Mouse (Mus musculus): ENCODE measurements around the gene Hist1h2ac. TPM values are rescaled to one million over a fixed set of nuclear protein-coding genes. Genes with fewer than 3 reads are reported as not detected.

The Hist1h2ac gene
- polyA plus RNA-seq, 1 experiment from 2014 or later, result 1.4 TPM

Small RNA genes lying within 50 kb of the gene (microRNA-seq; reads per million reads assigned to microRNA genes)
- gene Gm44350, result not detected

Other genes starting within 250 kb of the Hist1h2ac start
- gene Btn1a1, start 218.0 kb downstream of the Hist1h2ac start, polyA plus RNA-seq (2014; fragmentation: Nextera tagmentation; extraction: Ambion mirVana), result 0.05 and 0.11 TPM in 2 replicates
- gene Btn2a2, start 195.1 kb downstream of the Hist1h2ac start, polyA plus RNA-seq (2014; fragmentation: Nextera tagmentation; extraction: Ambion mirVana), result 0.14 and 0.52 TPM in 2 replicates
- 6.5 and 6.9 TPM in 2 replicates for gene Hist1h4h, start 152.9 kb downstream of the Hist1h2ac start, polyA plus RNA-seq (2014; fragmentation: Nextera tagmentation; extraction: Ambion mirVana)
- 12.1 and 15.7 TPM in 2 replicates for gene Hist1h2af, start 150.0 kb downstream of the Hist1h2ac start, polyA plus RNA-seq (2014; fragmentation: Nextera tagmentation; extraction: Ambion mirVana)
- gene Hist1h3g, start 148.5 kb downstream of the Hist1h2ac start, polyA plus RNA-seq (2014; fragmentation: Nextera tagmentation; extraction: Ambion mirVana), result 6.1 and 8.1 TPM in 2 replicates
- 0.47 and 1.1 TPM in 2 replicates for gene Hist1h2bh, start 140.6 kb downstream of the Hist1h2ac start, polyA plus RNA-seq (2014; fragmentation: Nextera tagmentation; extraction: Ambion mirVana)
- gene Hist1h3f, start 139.9 kb downstream of the Hist1h2ac start, polyA plus RNA-seq (2014; fragmentation: Nextera tagmentation; extraction: Ambion mirVana), result 1.1 and 1.2 TPM in 2 replicates
- 1.3 and 1.4 TPM in 2 replicates for gene Hist1h4f, start 132.3 kb downstream of the Hist1h2ac start, polyA plus RNA-seq (2014; fragmentation: Nextera tagmentation; extraction: Ambion mirVana)
- gene Hist1h1d, start 130.7 kb downstream of the Hist1h2ac start, polyA plus RNA-seq (2014; fragmentation: Nextera tagmentation; extraction: Ambion mirVana), result 0.64 and 0.90 TPM in 2 replicates
- gene Hist1h3e, start 121.6 kb downstream of the Hist1h2ac start, polyA plus RNA-seq (2014; fragmentation: Nextera tagmentation; extraction: Ambion mirVana), result 9.3 and 9.7 TPM in 2 replicates
- 106 and 114 TPM in 2 replicates for gene Hist1h2ae, start 112.7 kb downstream of the Hist1h2ac start, polyA plus RNA-seq (2014; fragmentation: Nextera tagmentation; extraction: Ambion mirVana)
- gene Hist1h2bg, start 112.6 kb downstream of the Hist1h2ac start, polyA plus RNA-seq (2014; fragmentation: Nextera tagmentation; extraction: Ambion mirVana), result 6.1 and 7.6 TPM in 2 replicates
- 7.0 and 7.1 TPM in 2 replicates for gene Hist1h2bf, start 109.8 kb downstream of the Hist1h2ac start, polyA plus RNA-seq (2014; fragmentation: Nextera tagmentation; extraction: Ambion mirVana)
- 2.2 and 4.2 TPM in 2 replicates for gene Hist1h2ad, start 109.6 kb downstream of the Hist1h2ac start, polyA plus RNA-seq (2014; fragmentation: Nextera tagmentation; extraction: Ambion mirVana)
- gene Hist1h3d, start 108.2 kb downstream of the Hist1h2ac start, polyA plus RNA-seq (2014; fragmentation: Nextera tagmentation; extraction: Ambion mirVana), result 9.6 and 12.5 TPM in 2 replicates
- gene Hist1h4d, start 102.3 kb downstream of the Hist1h2ac start, polyA plus RNA-seq (2014; fragmentation: Nextera tagmentation; extraction: Ambion mirVana), result 111 and 114 TPM in 2 replicates
- 1.5 and 1.9 TPM in 2 replicates for gene Hist1h2be, start 62.8 kb downstream of the Hist1h2ac start, polyA plus RNA-seq (2014; fragmentation: Nextera tagmentation; extraction: Ambion mirVana)
- 16.6 and 19.2 TPM in 2 replicates for gene Hist1h1e, start 61.4 kb downstream of the Hist1h2ac start, polyA plus RNA-seq (2014; fragmentation: Nextera tagmentation; extraction: Ambion mirVana)
- gene Hist1h2bc, start 251 bp upstream of the Hist1h2ac start, polyA plus RNA-seq (2014; fragmentation: Nextera tagmentation; extraction: Ambion mirVana), result 46.3 and 57.5 TPM in 2 replicates
- gene Hist1h1t, start 11.9 kb upstream of the Hist1h2ac start, polyA plus RNA-seq (2014; fragmentation: Nextera tagmentation; extraction: Ambion mirVana), result 0.27 TPM in 1 of 2 replicates, not detected in the other
- 6.7 and 10.4 TPM in 2 replicates for gene Hist1h4c, start 14.5 kb upstream of the Hist1h2ac start, polyA plus RNA-seq (2014; fragmentation: Nextera tagmentation; extraction: Ambion mirVana)
- 7.2 and 7.8 TPM in 2 replicates for gene Hfe, start 26.9 kb upstream of the Hist1h2ac start, polyA plus RNA-seq (2014; fragmentation: Nextera tagmentation; extraction: Ambion mirVana)
- 24.4 and 30.8 TPM in 2 replicates for gene Hist1h1c, start 54.9 kb upstream of the Hist1h2ac start, polyA plus RNA-seq (2014; fragmentation: Nextera tagmentation; extraction: Ambion mirVana)
- 6.9 and 7.9 TPM in 2 replicates for gene Hist1h3c, start 61.7 kb upstream of the Hist1h2ac start, polyA plus RNA-seq (2014; fragmentation: Nextera tagmentation; extraction: Ambion mirVana)
- 2.5 and 5.0 TPM in 2 replicates for gene Hist1h2bb, start 62.8 kb upstream of the Hist1h2ac start, polyA plus RNA-seq (2014; fragmentation: Nextera tagmentation; extraction: Ambion mirVana)
- gene Hist1h2ab, start 67.2 kb upstream of the Hist1h2ac start, polyA plus RNA-seq (2014; fragmentation: Nextera tagmentation; extraction: Ambion mirVana), result 49.6 and 49.8 TPM in 2 replicates
- 13.9 and 15.5 TPM in 2 replicates for gene Hist1h3b, start 68.3 kb upstream of the Hist1h2ac start, polyA plus RNA-seq (2014; fragmentation: Nextera tagmentation; extraction: Ambion mirVana)
- gene Hist1h4b, start 73.1 kb upstream of the Hist1h2ac start, polyA plus RNA-seq (2014; fragmentation: Nextera tagmentation; extraction: Ambion mirVana), result 3.9 and 6.4 TPM in 2 replicates
- gene Hist1h4a, start 77.3 kb upstream of the Hist1h2ac start, polyA plus RNA-seq (2014; fragmentation: Nextera tagmentation; extraction: Ambion mirVana), result 0.65 and 1.3 TPM in 2 replicates
- gene Hist1h3a, start 78.4 kb upstream of the Hist1h2ac start, polyA plus RNA-seq (2014; fragmentation: Nextera tagmentation; extraction: Ambion mirVana), result 8.4 and 10.0 TPM in 2 replicates
- gene Hist1h1a, start 79.7 kb upstream of the Hist1h2ac start, polyA plus RNA-seq (2014; fragmentation: Nextera tagmentation; extraction: Ambion mirVana), result 3.1 and 4.2 TPM in 2 replicates
- gene Trim38, start 86.0 kb upstream of the Hist1h2ac start, polyA plus RNA-seq (2014; fragmentation: Nextera tagmentation; extraction: Ambion mirVana), result 0.12 TPM in 1 of 2 replicates, not detected in the other
- gene Slc17a2, start 123.0 kb upstream of the Hist1h2ac start, polyA plus RNA-seq (2014; fragmentation: Nextera tagmentation; extraction: Ambion mirVana), result 0.05 TPM in 1 of 2 replicates, not detected in the other
- gene Slc17a3, start 155.5 kb upstream of the Hist1h2ac start, polyA plus RNA-seq (2014; fragmentation: Nextera tagmentation; extraction: Ambion mirVana), result 0.04 and 0.08 TPM in 2 replicates
- 0.31 and 0.53 TPM in 2 replicates for gene Slc17a1, start 183.8 kb upstream of the Hist1h2ac start, polyA plus RNA-seq (2014; fragmentation: Nextera tagmentation; extraction: Ambion mirVana)
- gene Slc17a4, start 231.1 kb upstream of the Hist1h2ac start, polyA plus RNA-seq (2014; fragmentation: Nextera tagmentation; extraction: Ambion mirVana), result 14.7 and 17.5 TPM in 2 replicates